Mouse (Mus musculus) bone marrow, adult 2 months (tissue): ENCODE data around the gene Dnajc4.

Source experiments
- CTCF ChIP-seq: fragments of 200-500 bp; IDR thresholded peaks from 2 replicates; pipeline ENCODE4 v1.5.1; 2011; ENCODE audit warnings: low read length, control low read depth; ENCODE audit not compliant: control insufficient read depth, insufficient read depth
- POLR2A ChIP-seq: fragments of 200-500 bp; IDR thresholded peaks from 2 replicates; pipeline ENCODE4 v1.6.1; 2011; ENCODE audit warnings: low read depth, mild to moderate bottlenecking, control low read depth, low read length, borderline replicate concordance; ENCODE audit not compliant: control insufficient read depth

GRCm38 (mm10) chr19:6940396-6941351 is 51.7 kb downstream of the Dnajc4 start:
- no peak for TF ChIP-seq CTCF
- no peak for TF ChIP-seq POLR2A
